In genomic region chr6:122562463-122562862, GRCm38 (mm10) we compare ENCODE assay signal across 9 mouse cellular contexts. TPM values are rescaled to one million over a fixed set of nuclear protein-coding genes. Genes with fewer than 3 reads are reported as not detected.
DNase-seq lines count a peak whose midpoint lies in the region; ATAC-seq lines count a peak whose summit lies in the region.
"Had no signal": no experiment of that assay in that cellular context is flagged by ENCODE, and none has a peak within 500 bp of the region (broad histone marks: within the 10 kb centered on the region; RNA-seq: fewer than 3 reads in every experiment).

No protein-coding gene starts in this region.

- no peaks in the 10 kb centered on the region for H3K36me3 ChIP-seq in kidney, embryonic 16.5 days (ENCODE audit: insufficient read depth, low read length)
- H3K36me3 ChIP-seq in embryonic facial prominence, embryonic 13.5 days: no peaks in the 10 kb centered on the region
- H3K36me3 ChIP-seq in hindbrain, embryonic 12.5 days: no peaks in the 10 kb centered on the region
- no peaks in the 10 kb centered on the region for H3K36me3 ChIP-seq in midbrain, embryonic 13.5 days
- H3K36me3 ChIP-seq: stomach, embryonic 15.5 days had no signal

- H3K4me3 ChIP-seq in kidney, embryonic 16.5 days (ENCODE audit: low read length): no peak overlapping the region
- no peak overlapping the region for H3K4me3 ChIP-seq in embryonic facial prominence, embryonic 13.5 days
- H3K4me3 ChIP-seq in hindbrain, embryonic 12.5 days: no peak overlapping the region
- H3K4me3 ChIP-seq in midbrain, embryonic 13.5 days (replicated peaks): no peak overlapping the region; the same call in 1 of the 2 replicates
- H3K4me3 ChIP-seq: stomach, embryonic 15.5 days had no signal

- peak; percentile 51 for DNase-seq in kidney, adult 18-20 months
- DNase-seq in adrenal gland, postnatal 25 days: peak; percentile 27
- DNase-seq in left cerebral cortex, adult 8-10 months (ENCODE audit: low spot score in 2 of 2): peak; percentile 27 to 37
- DNase-seq in spleen, postnatal 10 days (ENCODE audit: low spot score in 2 of 2): peak; percentile 32 to 73

- no peak overlapping the region for H3K27ac ChIP-seq in kidney, embryonic 16.5 days (ENCODE audit: low read length)
- H3K27ac ChIP-seq in embryonic facial prominence, embryonic 13.5 days: no peak overlapping the region
- no peak overlapping the region for H3K27ac ChIP-seq in hindbrain, embryonic 12.5 days
- no peak overlapping the region for H3K27ac ChIP-seq in midbrain, embryonic 13.5 days
- H3K27ac ChIP-seq: stomach, embryonic 15.5 days had no signal

- no peaks in the 10 kb centered on the region for H3K4me1 ChIP-seq in kidney, embryonic 16.5 days (ENCODE audit: insufficient read depth, low read length)
- no peaks in the 10 kb centered on the region for H3K4me1 ChIP-seq in embryonic facial prominence, embryonic 13.5 days
- peaks cover 3% of the 10 kb centered on the region; the same call in 1 of the 2 replicates for H3K4me1 ChIP-seq in hindbrain, embryonic 12.5 days
- H3K4me1 ChIP-seq in midbrain, embryonic 13.5 days (replicated peaks): peaks cover 11% of the 10 kb centered on the region; the same call in 1 of the 2 replicates

- ATAC-seq in kidney, embryonic 16.5 days (ENCODE audit: low FRiP score, low TSS enrichment): no peak
- no peak for ATAC-seq in embryonic facial prominence, embryonic 13.5 days (ENCODE audit: insufficient number of reproducible peaks, insufficient read depth, low FRiP score, low TSS enrichment, low read depth)
- peak; percentile 24; the same call in 1 of the 2 replicates for ATAC-seq in hindbrain, embryonic 12.5 days (ENCODE audit: low FRiP score)
- peak; percentile 32; the same call in 1 of the 2 replicates for ATAC-seq in midbrain, embryonic 13.5 days

- peaks cover 3% of the 10 kb centered on the region; the same call in 1 of the 2 replicates for H3K27me3 ChIP-seq in kidney, embryonic 16.5 days (ENCODE audit: insufficient read depth, low read length)
- H3K27me3 ChIP-seq in embryonic facial prominence, embryonic 13.5 days: peaks cover 14% of the 10 kb centered on the region
- peaks cover 4% of the 10 kb centered on the region; the same call in 1 of the 2 replicates for H3K27me3 ChIP-seq in hindbrain, embryonic 12.5 days
- peaks cover 13% of the 10 kb centered on the region for H3K27me3 ChIP-seq in midbrain, embryonic 13.5 days

- no peak overlapping the region for H3K4me2 ChIP-seq in kidney, embryonic 16.5 days (replicated peaks; ENCODE audit: low read depth, low read length)
- peak overlapping the region; percentile 18; the same call in 1 of the 2 replicates for H3K4me2 ChIP-seq in embryonic facial prominence, embryonic 13.5 days
- peak overlapping the region; percentile 23; the same call in 1 of the 2 replicates for H3K4me2 ChIP-seq in hindbrain, embryonic 12.5 days (replicated peaks)
- peak overlapping the region; percentile 42 for H3K4me2 ChIP-seq in midbrain, embryonic 13.5 days (replicated peaks)
- H3K4me2 ChIP-seq: stomach, embryonic 15.5 days had no signal

- 5% methylated on average over 6 of the region's 6 CpGs for WGBS in kidney, embryonic 16.5 days
- WGBS in embryonic facial prominence, embryonic 13.5 days: 2% methylated on average over 6 of the region's 6 CpGs
- 4% methylated on average over 6 of the region's 6 CpGs for WGBS in hindbrain, embryonic 12.5 days
- 4% methylated on average over 6 of the region's 6 CpGs for WGBS in midbrain, embryonic 13.5 days

- no peak overlapping the region for H3K9ac ChIP-seq in kidney, embryonic 16.5 days (replicated peaks; ENCODE audit: low read length)
- no peak overlapping the region for H3K9ac ChIP-seq in embryonic facial prominence, embryonic 13.5 days
- H3K9ac ChIP-seq in hindbrain, embryonic 12.5 days: no peak overlapping the region
- H3K9ac ChIP-seq in midbrain, embryonic 13.5 days (replicated peaks): no peak overlapping the region
- H3K9ac ChIP-seq: stomach, embryonic 15.5 days had no signal

- no peaks in the 10 kb centered on the region for H3K9me3 ChIP-seq in kidney, embryonic 16.5 days (ENCODE audit: low read length)
- no peaks in the 10 kb centered on the region for H3K9me3 ChIP-seq in embryonic facial prominence, embryonic 13.5 days
- H3K9me3 ChIP-seq in hindbrain, embryonic 12.5 days (replicated peaks): no peaks in the 10 kb centered on the region
- H3K9me3 ChIP-seq in midbrain, embryonic 13.5 days: no peaks in the 10 kb centered on the region
- H3K9me3 ChIP-seq: stomach, embryonic 15.5 days had no signal

RNA-seq across cellular contexts. Expression of gene Aicda, which starts 8.9 kb away (rescaled TPM):
- not detected in 2 replicates for polyA plus RNA-seq in kidney, embryonic 16.5 days (2015; fragmentation: Nextera tagmentation; extraction: Ambion mirVana)
- total RNA-seq in adrenal gland, postnatal 25 days (2021): not detected in 2 replicates
- 0.11 TPM in 1 of 2 replicates, not detected in the other for polyA plus RNA-seq in embryonic facial prominence, embryonic 13.5 days (2015; fragmentation: Nextera tagmentation; extraction: Ambion mirVana)
- 0.15 and 0.61 TPM in 2 replicates for polyA plus RNA-seq in hindbrain, embryonic 12.5 days (2016; fragmentation: Nextera tagmentation; extraction: Ambion mirVana)
- not detected for total RNA-seq in left cerebral cortex, adult 8-10 months (2022)
- 0.34 and 0.47 TPM in 2 replicates for polyA plus RNA-seq in midbrain, embryonic 13.5 days (2015; fragmentation: Nextera tagmentation; extraction: Ambion mirVana)

RNA-seq across cellular contexts. Expression of gene Apobec1, which starts 39.8 kb away (rescaled TPM):
- polyA plus RNA-seq in kidney, embryonic 16.5 days (2015; fragmentation: Nextera tagmentation; extraction: Ambion mirVana): 2.3 and 3.2 TPM in 2 replicates
- total RNA-seq in adrenal gland, postnatal 25 days (2021): 6.1 and 8.7 TPM in 2 replicates
- polyA plus RNA-seq in embryonic facial prominence, embryonic 13.5 days (2015; fragmentation: Nextera tagmentation; extraction: Ambion mirVana): 2.5 and 3.2 TPM in 2 replicates
- polyA plus RNA-seq in hindbrain, embryonic 12.5 days (2016; fragmentation: Nextera tagmentation; extraction: Ambion mirVana): 1.8 and 2.9 TPM in 2 replicates
- total RNA-seq in left cerebral cortex, adult 8-10 months (2022): 1 to 10 TPM; 1.5 to 3.5 (median 2.6) TPM
- 1.9 and 2.9 TPM in 2 replicates for polyA plus RNA-seq in midbrain, embryonic 13.5 days (2015; fragmentation: Nextera tagmentation; extraction: Ambion mirVana)

RNA-seq across cellular contexts. Expression of gene Gdf3, which starts 47.4 kb away (rescaled TPM):
- not detected in 2 replicates for polyA plus RNA-seq in kidney, embryonic 16.5 days (2015; fragmentation: Nextera tagmentation; extraction: Ambion mirVana)
- not detected in 2 replicates for total RNA-seq in adrenal gland, postnatal 25 days (2021)
- polyA plus RNA-seq in embryonic facial prominence, embryonic 13.5 days (2015; fragmentation: Nextera tagmentation; extraction: Ambion mirVana): 0.17 TPM in 1 of 2 replicates, not detected in the other
- 0.09 TPM in 1 of 2 replicates, not detected in the other for polyA plus RNA-seq in hindbrain, embryonic 12.5 days (2016; fragmentation: Nextera tagmentation; extraction: Ambion mirVana)
- not detected for total RNA-seq in left cerebral cortex, adult 8-10 months (2022)
- 0.12 TPM in 1 of 2 replicates, not detected in the other for polyA plus RNA-seq in midbrain, embryonic 13.5 days (2015; fragmentation: Nextera tagmentation; extraction: Ambion mirVana)

RNA-seq across cellular contexts. Expression of gene Mfap5, which starts 56.8 kb away (rescaled TPM):
- 26.5 and 28.0 TPM in 2 replicates for polyA plus RNA-seq in kidney, embryonic 16.5 days (2015; fragmentation: Nextera tagmentation; extraction: Ambion mirVana)
- 7.5 and 8.6 TPM in 2 replicates for total RNA-seq in adrenal gland, postnatal 25 days (2021)
- 1.7 and 2.0 TPM in 2 replicates for polyA plus RNA-seq in embryonic facial prominence, embryonic 13.5 days (2015; fragmentation: Nextera tagmentation; extraction: Ambion mirVana)
- 1.6 and 2.6 TPM in 2 replicates for polyA plus RNA-seq in hindbrain, embryonic 12.5 days (2016; fragmentation: Nextera tagmentation; extraction: Ambion mirVana)
- 1 to 10 TPM in 1 of 4 experiments, not detected in 3; 1.3 TPM for total RNA-seq in left cerebral cortex, adult 8-10 months (2022)
- 1.7 and 1.8 TPM in 2 replicates for polyA plus RNA-seq in midbrain, embryonic 13.5 days (2015; fragmentation: Nextera tagmentation; extraction: Ambion mirVana)

Comparison
In these comparisons a context has a peak if more than half of its experiments do, and no peak if none do; other contexts are left out.
1. ATAC-seq: peak in hindbrain, embryonic 12.5 days (single experiment) and midbrain, embryonic 13.5 days (single experiment); none in kidney, embryonic 16.5 days (single experiment) and embryonic facial prominence, embryonic 13.5 days (single experiment).
2. Peak in every context shown above with its lines, with median percentiles within 50 percentile points of each other: DNase-seq.